ENCODE assay signal across 19 mouse cellular contexts in the genomic region with DNA sequence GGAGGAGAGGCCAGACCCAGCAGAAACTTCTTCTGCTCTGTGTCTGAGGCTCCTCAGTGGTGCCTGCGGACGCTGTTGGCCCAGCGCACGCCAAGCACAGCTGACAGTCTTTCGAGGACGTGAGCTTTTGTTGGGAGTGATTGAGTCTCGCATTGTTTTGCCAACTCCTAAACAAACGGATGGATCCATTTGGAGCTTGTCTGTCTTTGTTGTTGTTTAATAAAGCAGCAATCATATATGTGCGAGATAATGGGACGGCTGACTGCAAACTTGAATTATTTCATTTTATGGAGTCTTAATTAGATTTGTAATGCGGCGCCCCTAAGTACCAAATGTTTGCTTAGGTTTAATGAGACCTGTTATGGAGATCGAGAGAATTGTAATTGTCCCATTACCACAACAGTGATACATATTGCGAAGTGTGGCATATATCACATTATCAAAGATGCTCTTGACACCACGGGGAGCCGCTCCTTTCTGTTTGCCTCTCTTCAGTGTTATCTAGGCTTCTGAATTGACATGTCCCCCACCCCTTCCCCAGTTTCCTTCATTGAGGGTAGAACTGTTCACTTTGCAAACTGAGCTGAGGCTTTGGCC.
"Had no signal": no experiment of that assay in that cellular context is flagged by ENCODE, and none has a peak within 500 bp of the region (broad histone marks: within the 10 kb centered on the region; RNA-seq: fewer than 3 reads in every experiment).

No protein-coding gene starts in this region.

- H3K4me1 ChIP-seq: liver, embryonic 13.5 days; liver, embryonic 15.5 days; megakaryocyte, embryonic 14.5 days; midbrain, embryonic 13.5 days; midbrain, embryonic 15.5 days had no signal

- H3K27ac ChIP-seq: liver, embryonic 13.5 days; liver, embryonic 15.5 days; lung, embryonic 15.5 days; macrophage; midbrain, embryonic 13.5 days; midbrain, embryonic 15.5 days; stomach, embryonic 15.5 days; stomach, postnatal 0 days had no signal

- H3K36me3 ChIP-seq: liver, embryonic 13.5 days; liver, embryonic 15.5 days; lung, embryonic 15.5 days; midbrain, embryonic 13.5 days; midbrain, embryonic 15.5 days; stomach, embryonic 15.5 days had no signal

- H3K9ac ChIP-seq: liver, embryonic 13.5 days; liver, embryonic 15.5 days; liver, postnatal 0 days; lung, embryonic 15.5 days; midbrain, embryonic 13.5 days; midbrain, embryonic 15.5 days; stomach, embryonic 15.5 days had no signal

- H3K4me3 ChIP-seq: liver, embryonic 13.5 days; liver, embryonic 15.5 days; lung, embryonic 15.5 days; megakaryocyte, embryonic 14.5 days; midbrain, embryonic 13.5 days; midbrain, embryonic 15.5 days; stomach, embryonic 15.5 days had no signal

- H3K9me3 ChIP-seq: liver, embryonic 13.5 days; liver, embryonic 15.5 days; lung, embryonic 15.5 days; midbrain, embryonic 15.5 days; stomach, embryonic 15.5 days had no signal

- H3K27me3 ChIP-seq: liver, embryonic 13.5 days; liver, embryonic 15.5 days; lung, embryonic 15.5 days; midbrain, embryonic 13.5 days; midbrain, embryonic 15.5 days; stomach, embryonic 15.5 days had no signal

- DNase-seq: liver, embryonic 13.5 days; liver, postnatal 0 days; lung, adult 2 months; lung, postnatal 14 days; lung, postnatal 36 days; right cerebral cortex, postnatal 14 days; thymus, adult 2 months; thymus, postnatal 25 days; thymus, postnatal 4 days had no signal

- H3K4me2 ChIP-seq: liver, embryonic 13.5 days; liver, embryonic 15.5 days; lung, embryonic 15.5 days; midbrain, embryonic 11.5 days; midbrain, embryonic 13.5 days; midbrain, embryonic 15.5 days; stomach, embryonic 15.5 days had no signal

- ATAC-seq: liver, postnatal 0 days; lung, postnatal 0 days; midbrain, embryonic 13.5 days; midbrain, embryonic 15.5 days had no signal
